In genomic region chr3:58146762-58147161, GRCm38 (mm10) we compare ENCODE assay signal across 27 mouse cellular contexts.
DNase-seq lines count a peak whose midpoint lies in the region; ATAC-seq and TF ChIP-seq lines count a peak whose summit lies in the region.
"Had no signal": no experiment of that assay in that cellular context is flagged by ENCODE, and none has a peak within 500 bp of the region (broad histone marks: within the 10 kb centered on the region; RNA-seq: fewer than 3 reads in every experiment).

No protein-coding gene starts in this region.

- no peaks in the 10 kb centered on the region for H3K27me3 ChIP-seq in intestine, embryonic 16.5 days (replicated peaks; ENCODE audit: control insufficient read depth, insufficient read depth, low read length)
- H3K27me3 ChIP-seq in liver, embryonic 11.5 days (replicated peaks; ENCODE audit: control insufficient read depth, insufficient read depth, low read length) = no peaks in the 10 kb centered on the region
- no peaks in the 10 kb centered on the region for H3K27me3 ChIP-seq in liver, embryonic 14.5 days (ENCODE audit: control insufficient read depth, insufficient read depth, low read length)
- H3K27me3 ChIP-seq in liver, postnatal 0 days (ENCODE audit: insufficient read depth, low read length) = no peaks in the 10 kb centered on the region
- H3K27me3 ChIP-seq: embryonic facial prominence, embryonic 13.5 days; forebrain, embryonic 12.5 days; forebrain, embryonic 15.5 days; heart, embryonic 13.5 days had no signal

- H3K4me1 ChIP-seq in intestine, embryonic 16.5 days (ENCODE audit: control insufficient read depth, insufficient read depth, low read length) = no peaks in the 10 kb centered on the region
- H3K4me1 ChIP-seq in liver, embryonic 11.5 days (replicated peaks; ENCODE audit: control insufficient read depth, insufficient read depth, low read length) = no peaks in the 10 kb centered on the region
- H3K4me1 ChIP-seq in liver, embryonic 14.5 days (replicated peaks; ENCODE audit: control insufficient read depth in 2 of 2, insufficient read depth in 2 of 2, low read length in 1 of 2) = no peaks in the 10 kb centered on the region
- H3K4me1 ChIP-seq in liver, postnatal 0 days (ENCODE audit: insufficient read depth) = no peaks in the 10 kb centered on the region
- H3K4me1 ChIP-seq: embryonic facial prominence, embryonic 13.5 days; forebrain, embryonic 12.5 days; forebrain, embryonic 15.5 days; heart, embryonic 10.5 days; heart, embryonic 13.5 days had no signal

- ATAC-seq in intestine, embryonic 16.5 days = peak; percentile 75
- ATAC-seq in liver, embryonic 11.5 days (replicated peaks; ENCODE audit: low FRiP score) = no peak
- ATAC-seq in liver, embryonic 14.5 days (ENCODE audit: insufficient read depth) = no peak
- no peak for ATAC-seq in liver, postnatal 0 days
- ATAC-seq: CD4-positive, CD25-positive, alpha-beta regulatory T cell, adult 4 months; forebrain, embryonic 15.5 days had no signal

- H3K4me3 ChIP-seq in intestine, embryonic 16.5 days (ENCODE audit: low read length) = no peak overlapping the region
- no peak overlapping the region for H3K4me3 ChIP-seq in liver, embryonic 11.5 days (ENCODE audit: low read depth, low read length)
- no peak overlapping the region; a peak in 1 of 4 replicates for H3K4me3 ChIP-seq in liver, embryonic 14.5 days (ENCODE audit: insufficient read depth in 1 of 2, low read depth in 2 of 2, low read length in 2 of 2)
- H3K4me3 ChIP-seq in liver, postnatal 0 days (ENCODE audit: low read depth, low read length) = no peak overlapping the region
- H3K4me3 ChIP-seq: embryonic facial prominence, embryonic 10.5 days; embryonic facial prominence, embryonic 13.5 days; erythroblast, embryonic 14.5 days; forebrain, embryonic 12.5 days; forebrain, embryonic 15.5 days; heart, adult 2 months; heart, embryonic 10.5 days; heart, embryonic 13.5 days had no signal

- TF ChIP-seq EP300 in liver, embryonic 14.5 days (IDR thresholded peaks at IDR 0.05; ENCODE audit: low read depth) = no peak
- no peak for TF ChIP-seq EP300 in liver, postnatal 0 days (IDR thresholded peaks at IDR 0.05; ENCODE audit: low read depth)

- H3K27ac ChIP-seq in intestine, embryonic 16.5 days (ENCODE audit: low read length) = no peak overlapping the region
- 0 out of 2 replicates have a peak overlapping the region, but pooled peaks have one; percentile 21 for H3K27ac ChIP-seq in liver, embryonic 11.5 days (ENCODE audit: low read depth, low read length)
- H3K27ac ChIP-seq in liver, embryonic 14.5 days = no peak overlapping the region
- H3K27ac ChIP-seq in liver, postnatal 0 days (ENCODE audit: low read depth) = no peak overlapping the region
- H3K27ac ChIP-seq: embryonic facial prominence, embryonic 10.5 days; embryonic facial prominence, embryonic 13.5 days; forebrain, embryonic 12.5 days; forebrain, embryonic 15.5 days; heart, adult 2 months; heart, embryonic 10.5 days; heart, embryonic 13.5 days; hindbrain, embryonic 14.5 days had no signal

- DNase-seq in liver, embryonic 11.5 days (ENCODE audit: low spot score) = no peak
- DNase-seq in liver, embryonic 14.5 days (ENCODE audit: low read depth in 3 of 3, low spot score in 3 of 3) = no peak
- no peak for DNase-seq in liver, postnatal 0 days
- DNase-seq in cerebellum, postnatal 25 days = no peak
- DNase-seq in right cerebral cortex, postnatal 10 days (ENCODE audit: low spot score in 2 of 2) = no peak
- no peak for DNase-seq in lung, postnatal 14 days
- DNase-seq: adrenal gland, adult 2 months; adrenal gland, postnatal 14 days; cerebellum, adult 11 months; cerebellum, adult 2 months; cerebellum, adult 9-11 months; cerebellum, postnatal 36 days; embryo, embryonic 11 days; gastrocnemius, postnatal 36 days; heart, adult 2 months; heart, postnatal 14 days; heart, postnatal 4 days had no signal

- WGBS in intestine, embryonic 16.5 days = 20% methylated on average over 1 of the region's 1 CpGs
- 52% methylated on average over 1 of the region's 1 CpGs for WGBS in liver, embryonic 11.5 days
- 42% methylated on average over 1 of the region's 1 CpGs for WGBS in liver, embryonic 14.5 days (ENCODE audit: insufficient replicate concordance)
- WGBS in liver, postnatal 0 days (ENCODE audit: insufficient replicate concordance) = 38% methylated on average over 1 of the region's 1 CpGs

- no peak for TF ChIP-seq CTCF in liver, embryonic 14.5 days (IDR thresholded peaks at IDR 0.05; ENCODE audit: low read depth)
- no peak for TF ChIP-seq CTCF in liver, postnatal 0 days (IDR thresholded peaks at IDR 0.05; ENCODE audit: low read depth)

- no peak overlapping the region; the same call in 1 of the 2 replicates for H3K4me2 ChIP-seq in intestine, embryonic 16.5 days (ENCODE audit: low read depth, low read length)
- H3K4me2 ChIP-seq in liver, embryonic 11.5 days = peak overlapping the region; percentile 26; the same call in 1 of the 2 replicates
- peak overlapping the region; percentile 34; the same call in 1 of the 2 replicates for H3K4me2 ChIP-seq in liver, embryonic 14.5 days (ENCODE audit: low read depth)
- H3K4me2 ChIP-seq in liver, postnatal 0 days (ENCODE audit: low read depth, low read length) = 0 out of 2 replicates have a peak overlapping the region, but pooled peaks have one; percentile 1
- H3K4me2 ChIP-seq: embryonic facial prominence, embryonic 13.5 days; forebrain, embryonic 12.5 days; forebrain, embryonic 15.5 days; heart, embryonic 13.5 days; hindbrain, embryonic 14.5 days had no signal

- no peak overlapping the region for H3K9ac ChIP-seq in intestine, embryonic 16.5 days (ENCODE audit: low read depth, low read length)
- no peak overlapping the region for H3K9ac ChIP-seq in liver, embryonic 11.5 days (ENCODE audit: low read depth, low read length)
- no peak overlapping the region for H3K9ac ChIP-seq in liver, embryonic 14.5 days (replicated peaks)
- H3K9ac ChIP-seq in liver, postnatal 0 days (replicated peaks) = no peak overlapping the region
- H3K9ac ChIP-seq: embryonic facial prominence, embryonic 13.5 days; forebrain, embryonic 12.5 days; forebrain, embryonic 15.5 days; heart, embryonic 13.5 days; hindbrain, embryonic 14.5 days had no signal

- no peaks in the 10 kb centered on the region for H3K36me3 ChIP-seq in intestine, embryonic 16.5 days (ENCODE audit: control insufficient read depth, insufficient read depth, low read length)
- no peaks in the 10 kb centered on the region for H3K36me3 ChIP-seq in liver, embryonic 11.5 days (ENCODE audit: control insufficient read depth, insufficient read depth, low read length)
- H3K36me3 ChIP-seq in liver, embryonic 14.5 days (replicated peaks; ENCODE audit: control insufficient read depth, insufficient read depth, low read depth) = no peaks in the 10 kb centered on the region
- H3K36me3 ChIP-seq in liver, postnatal 0 days (replicated peaks; ENCODE audit: insufficient read depth, low read length) = no peaks in the 10 kb centered on the region
- H3K36me3 ChIP-seq: embryonic facial prominence, embryonic 10.5 days; embryonic facial prominence, embryonic 13.5 days; forebrain, embryonic 12.5 days; forebrain, embryonic 15.5 days; heart, embryonic 10.5 days; heart, embryonic 13.5 days had no signal

- H3K9me3 ChIP-seq in intestine, embryonic 16.5 days (ENCODE audit: control insufficient read depth, low read length) = no peaks in the 10 kb centered on the region
- H3K9me3 ChIP-seq in liver, embryonic 11.5 days (ENCODE audit: control insufficient read depth, low read length) = no peaks in the 10 kb centered on the region
- no peaks in the 10 kb centered on the region for H3K9me3 ChIP-seq in liver, embryonic 14.5 days (ENCODE audit: control insufficient read depth, low read length)
- no peaks in the 10 kb centered on the region for H3K9me3 ChIP-seq in liver, postnatal 0 days (ENCODE audit: low read length)
- H3K9me3 ChIP-seq: embryonic facial prominence, embryonic 10.5 days; embryonic facial prominence, embryonic 13.5 days; forebrain, embryonic 12.5 days; forebrain, embryonic 15.5 days; heart, embryonic 10.5 days; heart, embryonic 13.5 days had no signal
